Mouse (Mus musculus) forebrain, embryonic 13.5 days (tissue): ENCODE measurements at regions not wholly inside any gene's neighbourhood (a gene's known extent, or its start where the extent isn't known, plus 50 kb on each side); places are given as distances from the start of the nearest gene placed in this dataset.

Experiments used
- ATAC-seq: fragments of 200-750 bp; cut with Nextera tagmentation; 2 replicates; pipeline ENCODE4 v1.8.0; 2017
- H3K27ac ChIP-seq: fragments of 300-500 bp; sonication (generic); 2 replicates; pipeline ENCODE4 v1.5.1; 2015; ENCODE audit warnings: inconsistent platforms, mild to moderate bottlenecking, moderate library complexity
- H3K27me3 ChIP-seq: fragments of 300-500 bp; sonication (generic); 2 replicates; pipeline ENCODE4 v1.6.1; 2015; ENCODE audit warnings: mild to moderate bottlenecking, inconsistent platforms
- H3K36me3 ChIP-seq: fragments of 300-500 bp; sonication (generic); 2 replicates; pipeline ENCODE4 v1.6.1; 2015; ENCODE audit warnings: mild to moderate bottlenecking, inconsistent platforms; ENCODE audit not compliant: poor library complexity, severe bottlenecking
- H3K4me1 ChIP-seq: fragments of 300-500 bp; sonication (generic); 2 replicates; pipeline ENCODE4 v1.6.1; 2015; ENCODE audit warnings: inconsistent platforms
- H3K4me2 ChIP-seq: fragments of 300-500 bp; sonication (generic); 2 replicates; pipeline ENCODE4 v1.6.1; 2015; ENCODE audit warnings: inconsistent platforms, mild to moderate bottlenecking, moderate library complexity
- H3K4me3 ChIP-seq: fragments of 300-500 bp; sonication (generic); 2 replicates; pipeline ENCODE4 v1.5.1; 2015; ENCODE audit warnings: mild to moderate bottlenecking, inconsistent platforms
- H3K9ac ChIP-seq: fragments of 300-500 bp; sonication (generic); 2 replicates; pipeline ENCODE4 v1.6.1; 2015; ENCODE audit warnings: mild to moderate bottlenecking, inconsistent platforms
- H3K9me3 ChIP-seq: fragments of 300-500 bp; sonication (generic); replicated peaks from 2 replicates; pipeline ENCODE4 v1.6.1; 2016; ENCODE audit warnings: inconsistent platforms
- WGBS: fragments of 180-500 bp; shearing (Covaris S2); methylation state at CpG from one replicate; pipeline ENCODE4 v1.1.7; 2015; 5-methylcytosine and 5-hydroxymethylcytosine counted together

DNA sequence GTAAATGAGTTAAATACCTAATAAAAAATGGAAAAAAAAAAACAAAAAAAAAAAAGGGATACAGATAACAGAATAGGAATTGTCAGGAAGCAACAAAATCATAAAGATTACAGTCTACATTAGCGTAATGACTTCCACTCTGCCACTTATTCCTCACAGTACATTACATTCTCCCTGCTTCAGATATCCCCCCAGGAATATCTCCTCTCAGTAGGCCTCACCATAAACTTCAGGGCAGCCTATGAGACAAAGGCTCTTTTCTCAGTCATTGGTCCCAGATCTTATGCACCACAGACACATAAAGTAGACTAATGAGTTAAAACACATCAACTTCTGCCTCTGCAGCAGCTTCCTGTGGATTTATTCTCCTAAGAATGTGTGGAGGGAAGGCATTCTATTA is 1680.2 kb downstream of the Kcnt2 start:
- H3K36me3 ChIP-seq: no peaks in the 10 kb centered on the region
- WGBS: 80% methylated on average over 1 of the region's 1 CpGs
- no peak overlapping the region for H3K4me2 ChIP-seq
- H3K9ac ChIP-seq: no peak overlapping the region
- no peak for ATAC-seq
- H3K27me3 ChIP-seq: no peaks in the 10 kb centered on the region
- no peaks in the 10 kb centered on the region for H3K9me3 ChIP-seq
- no peaks in the 10 kb centered on the region for H3K4me1 ChIP-seq
- H3K27ac ChIP-seq: no peak overlapping the region
- no peak overlapping the region for H3K4me3 ChIP-seq

- no peak for ATAC-seq
- H3K9me3 ChIP-seq: no peaks in the 10 kb centered on the region
- H3K27me3 ChIP-seq: no peaks in the 10 kb centered on the region
- H3K36me3 ChIP-seq: no peaks in the 10 kb centered on the region
- H3K9ac ChIP-seq: no peak overlapping the region
- 70% methylated on average over 4 of the region's 4 CpGs for WGBS
- H3K4me1 ChIP-seq: no peaks in the 10 kb centered on the region
- H3K4me2 ChIP-seq: no peak overlapping the region
- H3K4me3 ChIP-seq: no peak overlapping the region
- H3K27ac ChIP-seq: no peak overlapping the region
These were observed 1680.8 kb downstream of the Kcnt2 start for GRCm38 (mm10) chr1:141926804-141927203.

DNA sequence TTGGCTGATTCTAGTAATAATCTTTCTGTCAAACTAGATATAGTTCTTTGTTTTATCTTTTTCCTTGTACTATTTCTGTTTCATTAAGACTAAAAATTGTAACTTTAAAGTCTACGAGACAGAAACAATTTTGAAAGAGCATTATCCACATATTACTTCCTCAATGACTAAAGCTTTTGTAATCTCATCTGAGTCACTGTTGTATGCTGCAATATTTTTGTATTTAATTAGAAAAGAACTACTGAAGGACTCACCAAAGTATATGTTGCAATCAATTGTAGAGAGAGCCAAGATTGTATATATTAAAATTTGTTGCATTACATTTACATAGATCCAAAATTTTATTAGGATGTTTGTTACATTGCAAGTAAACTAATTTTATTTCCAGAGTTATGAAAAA is 1692.4 kb upstream of the B3galt2 start:
- no peak overlapping the region for H3K27ac ChIP-seq
- WGBS: 93% methylated on average over 1 of the region's 1 CpGs

GRCm38 (mm10) chr1:141954323-141954867 is 1686.1 kb upstream of the B3galt2 start:
- ATAC-seq: no peak
- Histone ChIP-seq H3K4me3 (no peak overlapping the region), H3K9me3 (no peaks in the 10 kb centered on the region), H3K9ac (no peak overlapping the region), H3K4me1 (no peaks in the 10 kb centered on the region), H3K27me3 (no peaks in the 10 kb centered on the region), H3K4me2 (no peak overlapping the region), H3K27ac (no peak overlapping the region), H3K36me3 (no peaks in the 10 kb centered on the region)
- WGBS: 79% methylated on average over 2 of the region's 2 CpGs

More for the DNA sequence above, 1692.4 kb upstream of the B3galt2 start:
- H3K4me1 ChIP-seq: no peaks in the 10 kb centered on the region
- H3K4me2 ChIP-seq: no peak overlapping the region
- H3K27me3 ChIP-seq: no peaks in the 10 kb centered on the region
- no peaks in the 10 kb centered on the region for H3K36me3 ChIP-seq
- no peaks in the 10 kb centered on the region for H3K9me3 ChIP-seq
- no peak for ATAC-seq
- no peak overlapping the region for H3K4me3 ChIP-seq
- H3K9ac ChIP-seq: no peak overlapping the region

DNA sequence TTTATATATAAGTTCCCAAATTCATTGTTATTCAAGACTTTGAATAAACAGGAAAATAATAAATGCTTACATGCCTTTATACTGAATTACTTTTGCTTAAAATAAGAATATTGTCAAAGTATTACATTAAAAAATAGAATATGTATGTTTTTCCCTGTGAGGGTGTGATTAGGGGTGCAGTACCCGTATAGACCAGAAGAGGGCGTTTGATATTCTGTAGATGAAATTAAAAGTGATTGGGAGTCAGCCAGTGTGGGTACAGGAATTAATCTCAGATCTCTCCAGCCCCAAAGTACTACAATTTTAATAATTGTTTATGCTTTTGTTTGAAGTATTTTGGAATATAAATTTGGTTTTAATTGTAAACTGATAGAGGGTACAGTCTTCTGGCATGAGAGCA is 1678.7 kb upstream of the B3galt2 start:
- Histone ChIP-seq H3K36me3 (no peaks in the 10 kb centered on the region), H3K4me1 (no peaks in the 10 kb centered on the region), H3K9ac (no peak overlapping the region), H3K4me2 (no peak overlapping the region), H3K9me3 (no peaks in the 10 kb centered on the region), H3K27ac (no peak overlapping the region), H3K4me3 (no peak overlapping the region), H3K27me3 (no peaks in the 10 kb centered on the region)
- no peak for ATAC-seq
- WGBS: 0% methylated on average over 2 of the region's 2 CpGs

DNA sequence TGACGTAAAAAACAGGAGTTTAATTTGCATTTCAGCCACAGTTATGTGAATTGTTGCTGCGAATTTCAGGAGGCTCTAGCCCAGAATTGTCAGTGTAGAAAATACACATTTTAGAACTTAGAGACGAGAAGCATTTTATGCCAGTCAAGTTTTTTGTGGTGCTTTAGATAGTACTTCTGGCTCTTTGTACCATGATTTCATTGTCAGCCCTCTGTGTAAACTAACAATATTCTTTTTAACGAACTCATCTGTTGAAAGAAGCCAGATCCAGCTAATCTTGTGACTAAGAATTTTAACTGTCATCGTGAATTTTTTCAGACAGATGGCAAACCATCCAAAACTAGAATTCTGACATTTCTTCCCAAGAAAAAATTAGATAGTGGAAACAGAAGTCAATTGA is 1672.3 kb upstream of the B3galt2 start:
- H3K36me3 ChIP-seq: no peaks in the 10 kb centered on the region
- H3K9ac ChIP-seq: no peak overlapping the region
- H3K27ac ChIP-seq: no peak overlapping the region
- no peak overlapping the region for H3K4me2 ChIP-seq
- H3K9me3 ChIP-seq: no peaks in the 10 kb centered on the region
- H3K4me1 ChIP-seq: no peaks in the 10 kb centered on the region
- no peak for ATAC-seq
- 43% methylated on average over 5 of the region's 5 CpGs for WGBS
- no peaks in the 10 kb centered on the region for H3K27me3 ChIP-seq
- no peak overlapping the region for H3K4me3 ChIP-seq

- no peak overlapping the region for H3K9ac ChIP-seq
- no peak overlapping the region for H3K4me3 ChIP-seq
These were observed 1666.1 kb upstream of the B3galt2 start for GRCm38 (mm10) chr1:141974329-141974728.

GRCm38 (mm10) chr1:141999769-142000168 is 1640.7 kb upstream of the B3galt2 start:
- H3K9ac ChIP-seq: no peak overlapping the region
- H3K4me2 ChIP-seq: no peak overlapping the region
- H3K9me3 ChIP-seq: no peaks in the 10 kb centered on the region
- no peak overlapping the region for H3K4me3 ChIP-seq
- no peaks in the 10 kb centered on the region for H3K4me1 ChIP-seq
- no peak overlapping the region for H3K27ac ChIP-seq
- no peak for ATAC-seq
- H3K27me3 ChIP-seq: no peaks in the 10 kb centered on the region
- no peaks in the 10 kb centered on the region for H3K36me3 ChIP-seq

More at GRCm38 (mm10) chr1:141974329-141974728, 1666.1 kb upstream of the B3galt2 start:
- H3K9me3 ChIP-seq: no peaks in the 10 kb centered on the region
- H3K27ac ChIP-seq: no peak overlapping the region
- H3K27me3 ChIP-seq: no peaks in the 10 kb centered on the region
- H3K36me3 ChIP-seq: no peaks in the 10 kb centered on the region
- no peak overlapping the region for H3K4me2 ChIP-seq
- H3K4me1 ChIP-seq: no peaks in the 10 kb centered on the region
- ATAC-seq: no peak

DNA sequence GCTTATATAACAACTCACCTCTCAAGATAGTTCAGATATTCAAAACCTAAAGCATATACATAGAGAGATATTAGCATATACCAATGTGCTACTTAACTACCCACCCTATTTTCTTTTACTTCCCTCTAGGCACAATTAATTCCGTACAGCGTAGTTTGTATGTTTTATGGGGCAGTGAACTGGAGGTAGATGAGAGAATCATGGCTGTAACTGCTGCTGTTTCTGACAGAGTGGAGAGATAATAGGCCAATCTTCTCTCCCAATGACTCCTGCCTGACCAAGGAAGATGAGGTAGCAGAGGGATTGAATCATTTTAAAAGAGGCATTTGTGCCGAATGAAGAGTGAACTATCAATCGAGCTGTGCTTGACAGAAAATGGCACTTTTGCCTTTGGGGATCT is 1640.1 kb upstream of the B3galt2 start:
- no peaks in the 10 kb centered on the region for H3K4me1 ChIP-seq
- H3K4me2 ChIP-seq: no peak overlapping the region
- 83% methylated on average over 4 of the region's 4 CpGs for WGBS
- H3K27me3 ChIP-seq: no peaks in the 10 kb centered on the region
- H3K9me3 ChIP-seq: no peaks in the 10 kb centered on the region
- H3K36me3 ChIP-seq: no peaks in the 10 kb centered on the region
- no peak overlapping the region for H3K27ac ChIP-seq
- no peak for ATAC-seq
- no peak overlapping the region for H3K9ac ChIP-seq
- H3K4me3 ChIP-seq: no peak overlapping the region

DNA sequence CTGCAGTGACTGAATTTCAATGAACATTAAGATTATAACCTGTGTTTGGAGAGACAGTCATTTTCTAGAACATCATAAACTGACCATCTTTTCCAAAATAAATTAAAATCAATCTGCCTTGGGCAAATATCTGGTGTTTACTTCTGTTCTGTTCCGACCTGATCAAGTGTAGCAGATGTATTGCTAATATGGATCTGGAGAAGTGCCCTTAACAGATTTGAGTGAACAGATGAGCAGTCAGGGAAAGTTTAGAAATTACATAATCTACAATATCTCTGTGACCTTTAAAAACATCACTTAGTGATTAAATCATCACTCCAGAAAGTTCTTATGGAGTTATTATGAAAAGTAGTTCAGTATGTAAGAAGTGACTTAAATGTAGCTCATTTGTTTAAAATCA is 1634.1 kb upstream of the B3galt2 start:
- Histone ChIP-seq H3K4me2 (no peak overlapping the region), H3K4me3 (no peak overlapping the region), H3K9me3 (no peaks in the 10 kb centered on the region), H3K36me3 (no peaks in the 10 kb centered on the region), H3K27ac (no peak overlapping the region), H3K4me1 (no peaks in the 10 kb centered on the region), H3K9ac (no peak overlapping the region), H3K27me3 (no peaks in the 10 kb centered on the region)
- ATAC-seq: no peak
- 81% methylated on average over 1 of the region's 1 CpGs for WGBS

DNA sequence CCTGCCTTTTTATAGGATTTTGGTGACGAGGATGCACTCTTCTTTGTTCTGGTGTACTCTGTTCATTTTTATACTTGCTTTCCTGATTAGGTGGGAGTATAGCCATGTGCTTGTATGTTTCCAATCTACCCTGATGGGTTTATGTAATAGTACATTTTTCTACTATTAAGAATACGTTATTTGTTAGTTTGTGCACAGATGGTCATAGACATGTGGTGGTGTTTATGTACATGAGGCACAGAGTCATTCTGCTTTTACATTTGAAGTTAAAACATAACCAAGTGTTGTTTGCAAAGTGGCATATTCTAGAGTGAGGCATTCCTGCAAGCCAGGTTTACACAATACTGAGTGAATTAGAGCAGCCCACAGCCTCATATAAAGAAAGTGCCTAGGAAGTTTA is 1597.7 kb upstream of the B3galt2 start:
- WGBS: 86% methylated on average over 2 of the region's 2 CpGs
- H3K27ac ChIP-seq: no peak overlapping the region
- H3K4me2 ChIP-seq: no peak overlapping the region
- H3K9ac ChIP-seq: no peak overlapping the region
- no peaks in the 10 kb centered on the region for H3K4me1 ChIP-seq
- H3K9me3 ChIP-seq: no peaks in the 10 kb centered on the region
- no peaks in the 10 kb centered on the region for H3K27me3 ChIP-seq
- H3K4me3 ChIP-seq: no peak overlapping the region
- H3K36me3 ChIP-seq: no peaks in the 10 kb centered on the region
- ATAC-seq: no peak

GRCm38 (mm10) chr1:142055207-142055606 is 1585.3 kb upstream of the B3galt2 start:
- ATAC-seq: no peak
- no peak overlapping the region for H3K4me2 ChIP-seq

More at GRCm38 (mm10) chr1:142055207-142055606, 1585.3 kb upstream of the B3galt2 start:
- no peaks in the 10 kb centered on the region for H3K27me3 ChIP-seq
- no peaks in the 10 kb centered on the region for H3K9me3 ChIP-seq
- H3K4me1 ChIP-seq: no peaks in the 10 kb centered on the region
- no peak overlapping the region for H3K9ac ChIP-seq
- H3K27ac ChIP-seq: no peak overlapping the region
- H3K36me3 ChIP-seq: no peaks in the 10 kb centered on the region
- H3K4me3 ChIP-seq: no peak overlapping the region
